Mouse (Mus musculus): ENCODE measurements around the gene Dgke.
A peak's percentile ranks its signal among the peaks of the same experiment; 100 is the strongest.

Dgke gene

GRCm38 (mm10) chr11:89038496-89038895 is 28.2 kb downstream of the Dgke start:
- DNase-seq (ENCODE audit: low read depth, low spot score), result peak; percentile 42

GRCm38 (mm10) chr11:89035552-89035951 is 31.1 kb downstream of the Dgke start:
- no peak for DNase-seq (ENCODE audit: low read depth, low spot score)

DNA sequence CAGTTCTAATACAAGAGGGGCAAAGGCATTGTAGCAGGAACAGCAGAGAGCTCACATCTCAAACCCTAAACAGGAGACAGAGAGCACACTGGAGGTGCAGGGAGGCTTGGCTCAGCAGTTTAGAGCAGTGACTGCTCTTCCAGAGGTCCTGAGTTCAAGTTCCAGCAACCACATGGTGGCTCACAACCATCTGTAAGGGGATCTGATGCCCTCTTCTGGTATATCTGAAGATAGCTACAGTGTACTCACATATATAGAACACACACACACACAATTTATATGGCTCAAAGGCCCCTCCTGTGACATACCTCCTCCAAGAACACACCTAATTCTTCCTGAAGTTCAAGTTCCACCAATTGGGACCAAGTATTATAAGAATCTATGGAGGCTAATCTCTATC is 32.1 kb downstream of the Dgke start:
- DNase-seq (ENCODE audit: low read depth, low spot score), result no peak

GRCm38 (mm10) chr11:89031189-89031588 is 35.5 kb downstream of the Dgke start:
- DNase-seq (ENCODE audit: low read depth, low spot score), result no peak

DNA sequence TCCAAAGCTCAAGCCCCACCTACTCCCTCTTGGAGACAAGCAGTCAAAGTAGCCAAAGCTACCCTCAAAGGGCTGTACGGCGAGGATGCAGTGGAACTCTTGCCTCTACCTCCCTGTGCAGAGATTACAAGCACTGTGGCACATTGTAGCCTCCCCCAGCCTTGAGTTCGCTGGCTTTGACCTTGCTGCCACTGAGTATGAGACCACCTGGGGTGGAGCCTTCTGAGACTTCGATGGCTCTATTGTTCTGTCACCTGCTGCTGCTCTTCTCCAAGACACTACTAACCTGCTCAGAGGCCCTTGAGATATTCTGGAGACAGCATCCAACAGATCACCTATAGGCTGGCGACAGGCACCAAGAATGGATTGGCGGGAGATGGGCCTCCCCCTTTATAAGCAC is 36.1 kb downstream of the Dgke start:
- DNase-seq (ENCODE audit: low read depth, low spot score), result no peak

DNA sequence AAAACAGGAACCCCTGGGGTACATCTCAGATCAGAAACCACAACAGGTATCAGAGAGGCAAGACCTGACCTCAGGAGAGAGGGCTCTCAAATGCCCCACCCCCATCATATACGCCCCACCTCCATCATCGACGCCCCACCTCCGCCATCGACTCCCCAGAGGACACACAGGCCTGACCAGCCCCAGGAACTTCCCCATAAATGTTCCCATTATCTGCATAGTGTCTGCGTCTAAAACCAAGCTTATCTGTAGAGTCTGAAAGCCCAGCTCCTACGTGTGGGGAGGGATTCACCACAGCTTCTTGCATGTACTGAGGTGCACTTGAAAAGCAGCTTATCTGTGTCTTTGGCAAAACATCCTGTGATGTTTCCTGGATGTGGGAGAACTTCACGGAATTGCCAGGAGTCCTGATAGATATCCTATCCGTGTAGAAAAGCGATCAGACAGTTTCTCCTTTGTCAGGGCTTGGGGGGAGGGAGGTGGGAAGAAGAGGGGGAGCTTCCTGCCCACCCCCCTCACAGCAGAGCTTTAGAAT is 37.7 kb downstream of the Dgke start:
- no peak for DNase-seq (ENCODE audit: low read depth, low spot score)

GRCm38 (mm10) chr11:89027955-89028361 is 38.7 kb downstream of the Dgke start:
- DNase-seq (ENCODE audit: low read depth, low spot score), result no peak

DNA sequence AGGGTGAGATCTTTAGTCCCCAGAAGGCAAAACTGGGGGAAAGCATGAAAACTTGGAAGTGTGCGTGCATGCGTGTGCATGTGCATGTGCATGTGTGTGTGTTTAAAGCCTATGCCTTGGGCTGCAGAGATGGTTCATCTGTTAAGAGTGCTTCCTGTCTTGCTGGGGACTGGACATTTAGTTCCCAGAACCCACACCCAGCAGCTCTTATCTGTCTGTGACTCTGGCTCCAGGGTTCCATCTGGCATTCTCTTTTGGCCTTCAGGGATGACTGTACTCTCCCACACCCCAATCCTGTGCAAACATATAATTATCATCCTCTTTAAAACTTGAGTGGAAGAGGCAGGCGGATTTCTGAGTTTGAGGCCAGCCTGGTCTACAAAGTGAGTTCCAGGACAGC is 40.5 kb downstream of the Dgke start:
- no peak for DNase-seq (ENCODE audit: low read depth, low spot score)

DNA sequence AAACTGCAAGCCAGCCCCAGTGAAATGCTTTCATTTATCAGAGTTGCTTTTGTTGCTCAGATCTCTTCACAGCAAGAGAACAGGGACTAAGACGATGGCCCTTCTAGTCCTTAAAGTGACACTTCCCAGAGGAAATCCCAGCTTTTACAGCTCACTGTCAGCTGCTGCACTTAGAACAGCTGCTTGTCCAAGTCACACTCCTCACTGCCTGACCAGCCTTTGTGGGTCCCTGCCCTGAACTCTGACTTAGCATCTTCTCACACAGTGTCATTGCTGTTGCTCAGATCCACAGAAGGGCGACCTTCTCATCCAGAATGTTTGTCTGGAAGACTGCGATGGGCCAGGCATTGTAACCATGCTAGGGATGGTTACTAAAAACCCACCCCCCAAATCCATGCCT is 41.0 kb downstream of the Dgke start:
- DNase-seq (ENCODE audit: low read depth, low spot score), result no peak

- DNase-seq (ENCODE audit: low read depth, low spot score), result peak; percentile 45
These were observed 42.3 kb downstream of the Dgke start for GRCm38 (mm10) chr11:89024181-89024881.

DNA sequence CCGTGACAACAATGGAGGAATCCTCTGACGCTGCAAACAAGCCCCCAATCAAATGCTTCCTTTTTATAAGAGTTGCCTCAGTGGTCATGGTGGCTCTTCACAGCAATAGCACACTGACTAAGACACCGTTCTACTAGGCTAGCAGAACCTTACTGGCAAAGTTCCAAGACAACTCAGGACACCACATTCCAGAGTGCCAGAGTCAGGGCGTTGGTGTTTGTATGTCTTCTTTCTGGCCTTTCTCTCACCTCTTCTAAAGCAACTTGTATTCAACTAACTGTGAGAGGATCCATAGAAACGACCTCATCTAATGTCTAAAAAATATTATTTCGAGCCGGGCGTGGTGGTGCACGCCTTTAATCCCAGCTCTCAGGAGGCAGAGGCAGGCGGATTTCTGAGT is 43.2 kb downstream of the Dgke start:
- DNase-seq (ENCODE audit: low read depth, low spot score), result no peak

DNA sequence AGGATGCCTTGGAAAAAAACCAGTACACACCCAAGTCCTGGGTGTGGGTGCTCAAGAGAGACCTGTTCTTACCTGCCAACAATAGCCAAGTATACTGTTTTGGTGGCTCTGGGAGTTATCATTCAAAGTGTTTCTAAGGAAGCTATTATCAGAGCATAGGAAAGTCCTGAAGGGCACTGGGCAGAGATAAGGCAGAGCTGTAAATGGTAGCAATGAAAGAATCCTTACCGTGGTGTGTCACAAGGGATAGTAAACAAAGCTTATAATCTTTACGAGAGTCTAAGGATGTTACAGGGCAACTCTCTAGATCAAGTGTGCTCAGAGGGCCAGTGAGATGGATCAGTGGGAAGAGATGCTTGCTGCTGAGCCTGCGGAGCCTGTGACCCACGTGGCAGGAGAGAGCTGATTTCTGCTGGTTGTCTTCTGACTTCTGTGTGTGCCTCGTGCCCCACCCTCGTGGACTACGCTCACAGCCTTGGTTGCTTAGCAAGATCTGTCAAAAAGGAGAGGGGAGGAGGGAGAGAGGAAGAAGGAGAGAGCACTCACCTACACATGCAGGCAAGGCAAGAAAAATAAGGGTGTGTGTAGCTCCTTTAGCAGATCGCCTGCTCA is 44.4 kb downstream of the Dgke start:
- peak; percentile 56 for DNase-seq (ENCODE audit: low read depth, low spot score)

GRCm38 (mm10) chr11:89021687-89022086 is 45.0 kb downstream of the Dgke start:
- no peak for DNase-seq (ENCODE audit: low read depth, low spot score)

DNA sequence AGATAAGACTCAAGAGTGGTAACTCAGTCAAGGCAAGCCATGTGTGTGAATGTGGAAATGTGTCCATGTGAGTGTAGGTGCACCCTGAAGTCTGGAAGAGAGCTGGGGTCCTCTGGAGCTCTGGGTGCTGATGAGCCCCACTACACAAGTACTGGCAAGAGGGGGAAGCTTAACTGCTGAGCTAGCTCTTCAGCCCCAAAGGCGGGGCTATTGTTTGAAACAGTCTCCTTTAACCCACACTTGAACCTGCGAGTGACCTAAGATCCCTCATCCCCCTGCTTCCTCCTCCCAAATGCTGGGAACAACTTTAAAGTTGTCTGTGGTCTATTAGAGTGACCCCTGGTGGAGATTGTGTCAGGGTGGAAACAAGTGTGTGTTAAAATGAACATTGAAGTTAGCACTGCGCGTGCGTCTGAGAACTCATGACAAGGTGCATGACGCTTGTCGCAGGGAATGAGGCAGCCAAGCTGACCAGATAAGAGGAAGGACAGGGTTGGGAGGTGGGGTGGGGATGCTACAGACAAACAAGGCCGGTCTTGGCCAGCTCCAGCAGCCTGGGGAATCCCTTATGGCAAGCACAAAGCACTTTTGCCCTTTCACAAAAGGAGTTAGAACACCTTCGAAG is 45.9 kb downstream of the Dgke start:
- DNase-seq (ENCODE audit: low read depth, low spot score), result no peak

GRCm38 (mm10) chr11:89017514-89018182 is 49.0 kb downstream of the Dgke start:
- DNase-seq (ENCODE audit: low read depth, low spot score), result no peak

DNA sequence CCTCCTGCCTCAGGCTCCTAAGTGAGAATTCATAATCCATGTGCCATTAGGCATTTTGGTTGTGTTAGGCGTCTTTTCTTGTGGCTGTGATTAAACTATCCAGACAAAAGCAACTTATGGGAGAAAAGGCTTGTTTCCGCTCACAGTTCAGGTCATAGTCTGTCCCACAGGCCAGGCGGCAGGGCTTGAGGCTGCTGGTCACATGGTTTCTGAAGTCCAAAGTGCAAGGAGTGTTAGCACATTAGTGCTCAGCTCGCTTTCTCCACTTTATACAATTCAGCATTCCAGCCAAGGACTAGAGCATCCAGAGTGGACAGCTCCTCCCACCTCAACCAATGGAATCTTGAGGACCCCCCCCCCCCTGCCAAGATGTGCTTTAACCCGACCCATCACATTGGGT is 54.4 kb downstream of the Dgke start:
- DNase-seq (ENCODE audit: low read depth, low spot score), result no peak

DNA sequence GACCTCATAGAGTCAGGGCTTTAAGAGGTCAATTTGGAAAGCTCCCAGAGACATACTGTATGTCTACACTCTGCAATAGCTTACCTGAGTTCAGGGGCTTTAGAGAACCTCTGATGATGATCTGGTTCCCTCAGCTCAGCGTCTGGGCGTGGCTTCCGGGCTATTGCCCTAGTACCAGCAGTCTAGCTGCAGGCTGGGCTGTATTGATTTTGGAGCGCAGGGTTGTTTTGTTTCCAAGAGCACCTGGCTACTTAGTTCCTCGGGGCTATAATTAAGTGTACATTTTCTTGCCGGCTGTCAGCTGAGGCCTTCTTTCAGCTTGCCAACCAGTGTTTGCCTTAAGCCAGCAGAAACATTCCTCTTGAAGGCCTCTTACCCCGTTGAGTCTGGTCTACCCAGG is 57.2 kb downstream of the Dgke start:
- DNase-seq (ENCODE audit: low read depth, low spot score), result no peak

GRCm38 (mm10) chr11:89009066-89009465 is 57.6 kb downstream of the Dgke start:
- DNase-seq (ENCODE audit: low read depth, low spot score), result no peak

- DNase-seq (ENCODE audit: low read depth, low spot score), result no peak
These were observed 59.1 kb downstream of the Dgke start for GRCm38 (mm10) chr11:89007582-89007981.

GRCm38 (mm10) chr11:89006404-89006803 is 60.2 kb downstream of the Dgke start:
- no peak for DNase-seq (ENCODE audit: low read depth, low spot score)

DNA sequence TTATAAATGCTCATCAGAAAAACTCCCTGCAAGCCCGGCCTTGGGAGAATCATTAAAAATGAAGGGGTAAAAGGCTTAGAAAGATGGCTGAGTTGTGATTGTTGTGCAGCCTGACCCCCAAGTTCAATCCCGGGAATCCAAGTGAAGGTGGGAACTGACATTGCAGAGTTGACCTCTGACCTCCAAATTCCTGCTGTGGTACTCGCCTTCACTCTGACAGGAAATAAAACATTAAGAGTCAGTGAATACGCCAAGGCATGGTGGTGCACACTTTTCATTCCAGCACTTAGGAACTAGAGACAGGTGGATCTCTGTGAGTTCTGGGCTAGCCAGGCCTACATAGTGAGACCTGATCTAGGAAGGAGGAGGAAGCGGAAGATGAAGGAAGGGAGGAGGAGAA is 61.2 kb downstream of the Dgke start:
- DNase-seq (ENCODE audit: low read depth, low spot score), result no peak

- no peak for DNase-seq (ENCODE audit: low read depth, low spot score)
These were observed 62.9 kb downstream of the Dgke start for GRCm38 (mm10) chr11:89003726-89004125.
